Mouse (Mus musculus): ENCODE measurements at regions not wholly inside any gene's neighbourhood (a gene's known extent, or its start where the extent isn't known, plus 50 kb on each side); places are given as distances from the start of the nearest gene placed in this dataset.
"Not testable (repeated sequence)": the region's sequence is repeated elsewhere in the genome, so short reads cannot be mapped to it uniquely, and the experiment has no call there.

- DNase-seq = not testable (repeated sequence)
Measured at GRCm38 (mm10) chr13:61805300-61805699, 235.4 kb upstream of the Cts3 start.

- DNase-seq = peak; percentile 9 to 37
Measured at GRCm38 (mm10) chr13:61804168-61804874, 234.4 kb upstream of the Cts3 start.

- not testable (repeated sequence) for DNase-seq
Measured at GRCm38 (mm10) chr13:61803763-61804162, 233.8 kb upstream of the Cts3 start.

GRCm38 (mm10) chr13:61763457-61763856, 193.5 kb upstream of the Cts3 start:
- not testable (repeated sequence) for DNase-seq
